Mouse (Mus musculus) CD4-positive naive resting alpha-beta T cell, adult 76 days (primary cell): Measurements from ENCODE around the gene Oasl2. TPM values are rescaled to one million over a fixed set of nuclear protein-coding genes. Genes with fewer than 3 reads are reported as not detected.

Experiments
- total RNA-seq: library from RNA; stranded (reverse); gene quantifications from one replicate; pipeline ENCODE4 v1.2.4, GENCODE M21; 2023

Oasl2 gene
- total RNA-seq = 31.4 TPM

DNA sequence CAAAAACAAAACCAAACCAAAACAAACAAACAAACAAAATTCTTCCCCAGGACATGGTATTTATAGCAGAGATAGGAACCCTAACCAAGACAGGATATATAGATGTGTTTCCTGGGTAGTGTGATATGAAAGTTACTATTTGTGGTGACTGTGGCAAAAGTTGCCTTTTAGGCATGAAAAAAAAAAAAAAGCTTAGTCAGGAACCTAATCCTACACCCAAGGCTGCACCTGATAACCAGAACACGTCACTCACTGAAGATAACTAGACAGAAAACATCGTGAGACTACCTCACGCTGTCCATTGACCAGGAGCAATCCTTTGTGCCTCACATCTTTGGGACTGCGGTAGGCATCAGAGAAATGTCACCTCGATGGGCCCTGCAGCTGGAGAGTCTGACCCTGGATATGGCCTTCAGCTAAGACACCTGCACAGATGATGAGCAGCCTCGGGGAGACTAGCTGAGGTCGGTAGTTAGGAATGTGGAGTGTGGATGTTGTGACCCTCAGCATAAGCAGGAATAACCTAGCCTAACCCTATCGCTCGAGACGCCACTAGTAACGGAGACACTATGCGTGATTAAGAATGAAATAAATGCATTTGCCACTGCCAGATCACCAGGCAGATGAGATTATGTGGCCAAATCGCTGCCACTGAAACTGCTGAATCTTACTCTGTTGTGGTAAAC lies at the start of gene Oasl2:
TSS of gene Oasl2 (plus strand) at position 249 of the 686 bp plus-strand sequence.

DNA sequence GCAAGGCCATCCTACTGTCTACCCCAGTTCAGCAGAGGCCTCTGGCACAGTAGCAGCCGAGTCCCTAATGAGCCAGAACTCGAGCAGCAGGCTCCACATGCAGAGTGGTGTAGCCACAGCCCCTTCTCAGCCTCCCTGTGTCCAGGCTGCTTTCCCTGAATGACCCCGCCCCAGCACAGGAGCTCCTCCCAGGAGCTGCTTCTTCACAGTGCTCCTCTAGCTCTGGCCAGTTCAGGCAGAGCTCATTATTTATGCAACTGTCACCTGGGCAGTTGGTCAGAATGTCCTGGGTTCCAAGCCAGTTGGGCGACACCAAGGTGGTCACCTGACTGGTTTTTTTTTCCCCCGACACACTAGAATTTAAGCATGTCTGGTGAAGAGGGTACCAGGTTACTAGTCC lies 43.4 kb upstream of the Oasl2 start, which contains the start of gene 4930519G04Rik:
TSS of gene 4930519G04Rik (plus strand) at position 301 of the 400 bp plus-strand sequence.

DNA sequence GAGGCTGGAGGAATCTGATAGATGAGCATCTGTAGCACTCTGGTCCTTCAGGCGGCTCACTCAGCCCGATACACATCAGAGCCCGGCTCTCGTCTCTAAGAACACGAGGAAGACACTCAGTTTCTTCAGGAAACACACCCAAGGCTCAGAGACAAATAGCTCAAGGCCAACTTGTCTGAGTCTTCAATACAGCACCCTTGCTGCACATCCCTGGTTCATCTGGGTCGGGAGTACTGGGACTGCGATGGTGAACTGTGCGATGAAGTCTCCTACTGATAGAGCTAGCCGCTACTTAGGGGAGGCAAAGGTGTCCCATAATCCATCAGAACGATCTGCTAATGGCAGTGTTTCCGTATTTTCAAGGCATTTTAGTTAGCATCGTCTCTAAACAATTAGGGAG lies 38.2 kb upstream of the Oasl2 start, which contains the start of gene Gm9936:
TSS of gene Gm9936 (minus strand) at position 101 of the 400 bp plus-strand sequence.

DNA sequence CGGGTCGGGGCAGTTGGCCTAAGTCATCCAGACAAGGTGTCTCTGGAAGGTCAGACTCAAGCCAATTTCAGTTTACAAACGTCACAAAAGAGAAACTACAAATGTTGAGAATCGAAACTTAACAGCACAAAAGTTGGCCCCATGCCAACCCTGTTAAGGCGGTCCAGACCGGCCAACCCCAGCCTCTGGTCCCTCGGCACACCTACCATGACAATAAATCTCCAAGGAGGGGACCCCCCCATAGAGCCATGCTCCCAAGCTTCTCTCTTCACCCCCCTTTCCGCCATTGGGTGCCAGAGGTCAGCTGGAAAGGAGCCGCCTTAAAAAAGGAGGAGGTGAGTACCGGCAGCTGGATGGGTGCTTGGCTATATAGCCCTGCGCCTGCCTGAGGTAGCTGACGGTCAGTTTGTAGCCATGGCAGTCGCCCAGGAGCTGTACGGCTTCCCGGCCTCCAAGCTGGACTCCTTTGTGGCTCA lies 26.3 kb downstream of the Oasl2 start, which contains the start of gene Oasl1:
TSS of gene Oasl1 (plus strand) at position 243 of the 476 bp plus-strand sequence.

DNA sequence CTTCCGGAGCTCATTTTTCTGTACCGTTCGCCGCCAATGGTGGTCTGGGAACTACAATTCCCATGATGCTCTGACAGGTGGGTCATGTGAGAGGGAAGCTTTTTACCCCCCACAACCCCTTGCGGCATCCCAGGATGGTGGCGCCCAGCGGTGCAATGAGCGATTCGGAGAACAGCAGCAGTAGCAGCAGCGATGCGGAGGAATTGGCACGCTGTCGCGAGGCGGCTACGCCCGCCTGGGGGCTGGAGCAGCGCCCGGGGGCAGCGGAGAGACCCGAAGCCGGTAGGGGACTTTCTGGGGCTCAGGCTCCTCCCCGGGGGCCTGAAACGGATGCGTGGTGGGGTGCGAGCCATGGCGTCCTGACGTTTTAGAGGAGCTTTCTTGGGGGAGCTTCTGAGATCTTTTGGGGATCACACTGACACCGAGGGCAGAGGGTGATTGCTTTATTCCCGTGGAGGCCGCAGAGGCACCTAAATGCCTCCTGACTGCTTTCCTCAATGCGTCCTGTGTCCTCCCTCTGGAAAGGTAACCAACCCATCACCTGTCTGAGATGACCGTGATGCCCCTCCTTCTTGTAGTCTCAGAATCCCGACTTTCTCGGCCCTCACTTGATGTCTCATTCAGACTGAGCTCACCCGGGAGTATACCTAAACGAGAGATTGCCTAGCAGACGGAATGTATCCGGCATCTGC lies 45.5 kb downstream of the Oasl2 start, which contains the start of gene 2210016L21Rik:
TSS of gene 2210016L21Rik (plus strand) at position 85 of the 692 bp plus-strand sequence.

Other genes with a start within 250 kb of the Oasl2 start
- 0.23 TPM for gene Trpv4, start 238.5 kb upstream of the Oasl2 start, total RNA-seq
- 106 TPM for gene Gltp, start 206.0 kb upstream of the Oasl2 start, total RNA-seq
- gene Tchp, start 189.2 kb upstream of the Oasl2 start, total RNA-seq = 21.5 TPM
- gene Ankrd13a, start 122.3 kb upstream of the Oasl2 start, total RNA-seq = 139 TPM
- 185 TPM for gene Git2, start 121.4 kb upstream of the Oasl2 start, total RNA-seq
- gene 1500011B03Rik, start 73.5 kb upstream of the Oasl2 start, total RNA-seq = 48.3 TPM
- gene 4930519G04Rik, start 43.3 kb upstream of the Oasl2 start, total RNA-seq = not detected
- gene Gm9936, start 38.3 kb upstream of the Oasl2 start, total RNA-seq = not detected
- gene Oasl1, start 26.3 kb downstream of the Oasl2 start, total RNA-seq = 5.4 TPM
- gene 2210016L21Rik, start 45.2 kb downstream of the Oasl2 start, total RNA-seq = 34.2 TPM
- not detected for gene Hnf1a, start 74.2 kb downstream of the Oasl2 start, total RNA-seq
- gene Sppl3, start 114.2 kb downstream of the Oasl2 start, total RNA-seq = 64.9 TPM
- not detected for gene Gm10401, start 201.4 kb downstream of the Oasl2 start, total RNA-seq
- 22.9 TPM for gene Acads, start 222.4 kb downstream of the Oasl2 start, total RNA-seq
- 28.7 TPM for gene Unc119b, start 238.0 kb downstream of the Oasl2 start, total RNA-seq